Mouse (Mus musculus) embryonic facial prominence, embryonic 11.5 days (tissue): ENCODE measurements at regions not wholly inside any gene's neighbourhood (a gene's known extent, or its start where the extent isn't known, plus 50 kb on each side); places are given as distances from the start of the nearest gene placed in this dataset.

ENCODE experiments used
- ATAC-seq: fragments of 200-750 bp; cut with Nextera tagmentation; replicated peaks from 2 replicates; pipeline ENCODE4 v1.8.0; 2017; ENCODE audit warnings: low read depth; ENCODE audit not compliant: insufficient number of reproducible peaks, low FRiP score, low TSS enrichment
- DNase-seq: peaks from one replicate; pipeline ENCODE4 v3.0.0-alpha.2; 2015; ENCODE audit warnings: low spot score
- H3K27ac ChIP-seq: fragments of 300-500 bp; sonication (generic); replicated peaks from 2 replicates; pipeline ENCODE4 v1.5.1; 2014; ENCODE audit warnings: mild to moderate bottlenecking, low read depth, low read length, control low read depth
- H3K27me3 ChIP-seq: fragments of 300-500 bp; sonication (generic); 2 replicates; pipeline ENCODE4 v1.6.1; 2014; ENCODE audit warnings: mild to moderate bottlenecking, low read length, moderate library complexity, mixed read lengths; ENCODE audit not compliant: control insufficient read depth, insufficient read depth
- H3K36me3 ChIP-seq: fragments of 300-500 bp; sonication (generic); replicated peaks from 2 replicates; pipeline ENCODE4 v1.6.1; 2014; ENCODE audit warnings: low read depth, mild to moderate bottlenecking, low read length, moderate library complexity, mixed read lengths; ENCODE audit not compliant: control insufficient read depth, insufficient read depth
- H3K4me1 ChIP-seq: fragments of 300-500 bp; sonication (generic); 2 replicates; pipeline ENCODE4 v1.6.1; 2014; ENCODE audit warnings: low read length, mixed read lengths; ENCODE audit not compliant: control insufficient read depth, insufficient read depth
- H3K4me2 ChIP-seq: fragments of 300-500 bp; sonication (generic); 2 replicates; pipeline ENCODE4 v1.6.1; 2014; ENCODE audit warnings: low read depth, mild to moderate bottlenecking, control low read depth, low read length, moderate library complexity
- H3K4me3 ChIP-seq: fragments of 300-500 bp; sonication (generic); 2 replicates; pipeline ENCODE4 v1.5.1; 2014; ENCODE audit warnings: low read depth, low read length, control low read depth
- H3K9ac ChIP-seq: fragments of 300-500 bp; sonication (generic); replicated peaks from 2 replicates; pipeline ENCODE4 v1.6.1; 2014; ENCODE audit warnings: mild to moderate bottlenecking, control low read depth, low read length
- H3K9me3 ChIP-seq: fragments of 300-500 bp; sonication (generic); replicated peaks from 2 replicates; pipeline ENCODE4 v1.6.1; 2016; ENCODE audit warnings: mild to moderate bottlenecking, low read length, inconsistent platforms, mixed read lengths; ENCODE audit not compliant: control insufficient read depth
- WGBS: fragments of 180-500 bp; shearing (Covaris S2); extraction: QIAGEN DNeasy Blood & Tissue Kit; methylation state at CpG from one replicate; pipeline ENCODE4 v1.1.7; 2014; 5-methylcytosine and 5-hydroxymethylcytosine counted together

DNA sequence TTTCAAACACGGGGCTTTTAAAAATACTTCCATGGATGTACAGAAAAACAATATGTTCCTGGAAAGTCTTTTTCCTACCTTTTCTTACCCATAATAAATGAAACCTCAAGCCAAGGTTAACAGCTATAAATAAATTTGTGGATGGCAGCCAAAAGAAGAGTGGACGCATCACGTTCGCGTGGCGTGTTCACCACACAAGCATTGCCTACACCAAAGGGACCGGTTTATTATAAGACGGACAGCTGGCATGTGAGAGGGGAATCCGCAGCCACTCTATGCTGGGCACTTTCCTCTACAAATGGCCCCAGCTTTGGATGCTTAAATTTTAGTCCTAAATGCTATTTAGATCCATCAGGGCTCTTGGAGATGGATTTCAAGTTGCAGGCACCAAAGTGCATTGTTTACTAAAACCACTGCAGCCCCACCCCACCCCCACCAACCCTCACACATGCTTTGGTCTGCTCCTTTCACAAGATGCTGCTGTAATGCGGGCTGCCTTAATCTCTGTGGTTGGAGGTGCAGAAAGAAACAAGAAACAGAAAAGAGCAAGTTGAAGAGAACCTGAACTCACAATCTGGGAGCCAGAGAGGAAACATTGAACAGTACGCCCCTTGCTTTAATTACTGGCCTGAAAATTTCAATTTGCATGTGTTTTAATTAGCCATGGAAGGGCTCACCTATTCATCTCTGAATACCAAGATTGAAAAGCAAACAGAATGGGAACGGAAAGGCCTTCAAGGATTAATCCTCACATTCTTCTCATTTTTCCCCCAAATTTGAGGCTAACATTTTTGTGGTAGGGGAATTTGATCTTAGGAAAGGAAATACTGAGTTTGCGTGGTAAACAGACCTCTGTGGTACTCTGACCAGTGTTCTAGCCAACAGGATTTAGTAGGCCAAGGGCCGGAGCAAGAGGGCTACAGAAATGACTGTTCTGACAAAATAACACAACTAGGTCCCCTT is 78.7 kb upstream of the Gnao1 start:
- no peak for ATAC-seq
- peak; percentile 3 for DNase-seq
- Histone ChIP-seq H3K4me3 (no peak overlapping the region), H3K36me3 (no peaks in the 10 kb centered on the region), H3K4me1 (no peaks in the 10 kb centered on the region), H3K4me2 (no peak overlapping the region), H3K9me3 (no peaks in the 10 kb centered on the region), H3K27me3 (no peaks in the 10 kb centered on the region), H3K9ac (no peak overlapping the region), H3K27ac (no peak overlapping the region)
- WGBS = 73% methylated on average over 14 of the region's 14 CpGs

DNA sequence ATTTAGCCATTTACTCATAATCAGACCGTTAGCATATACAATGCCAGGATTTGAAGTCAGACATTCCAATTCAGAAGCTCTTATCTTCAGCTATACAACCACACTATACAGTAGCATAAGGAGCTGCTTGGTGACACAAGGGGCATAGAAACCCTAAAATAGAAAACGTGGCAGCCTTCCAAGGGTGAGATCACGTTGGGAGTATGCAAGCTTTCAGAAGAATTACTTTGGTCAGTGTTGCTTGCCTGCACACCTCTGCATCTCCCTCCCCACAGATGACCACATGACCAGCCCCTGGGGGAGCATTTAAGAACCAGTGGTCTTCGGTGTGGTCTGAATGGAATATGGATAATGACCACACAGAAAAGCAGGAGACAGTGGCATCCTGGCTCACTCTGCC is 74.9 kb upstream of the Gnao1 start:
- no peak for ATAC-seq
- Histone ChIP-seq H3K4me2 (no peak overlapping the region), H3K36me3 (no peaks in the 10 kb centered on the region), H3K4me1 (no peaks in the 10 kb centered on the region), H3K27me3 (no peaks in the 10 kb centered on the region), H3K9me3 (no peaks in the 10 kb centered on the region), H3K27ac (no peak overlapping the region), H3K9ac (no peak overlapping the region), H3K4me3 (no peak overlapping the region)
- no peak for DNase-seq
- 81% methylated on average over 4 of the region's 4 CpGs for WGBS

DNA sequence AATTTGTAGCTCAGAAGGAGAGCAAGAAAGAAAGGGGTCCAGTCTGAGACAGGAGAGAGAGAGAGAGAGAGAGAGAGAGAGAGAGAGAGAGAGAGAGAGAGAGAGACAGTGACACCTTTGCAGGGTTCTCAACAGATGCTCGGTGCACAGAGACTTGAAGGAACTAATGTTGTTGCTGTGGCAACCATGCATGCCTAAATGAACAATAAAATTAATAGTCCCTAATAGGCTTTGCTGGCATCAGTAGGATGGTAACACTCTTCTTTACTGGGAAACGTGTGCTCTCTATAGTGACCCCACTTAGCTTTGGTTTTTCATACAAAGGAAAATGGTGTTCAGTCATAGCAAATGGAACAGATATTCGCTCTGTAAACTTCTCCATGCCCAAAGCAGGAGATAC is 69.5 kb upstream of the Gnao1 start:
- ATAC-seq = no peak

DNA sequence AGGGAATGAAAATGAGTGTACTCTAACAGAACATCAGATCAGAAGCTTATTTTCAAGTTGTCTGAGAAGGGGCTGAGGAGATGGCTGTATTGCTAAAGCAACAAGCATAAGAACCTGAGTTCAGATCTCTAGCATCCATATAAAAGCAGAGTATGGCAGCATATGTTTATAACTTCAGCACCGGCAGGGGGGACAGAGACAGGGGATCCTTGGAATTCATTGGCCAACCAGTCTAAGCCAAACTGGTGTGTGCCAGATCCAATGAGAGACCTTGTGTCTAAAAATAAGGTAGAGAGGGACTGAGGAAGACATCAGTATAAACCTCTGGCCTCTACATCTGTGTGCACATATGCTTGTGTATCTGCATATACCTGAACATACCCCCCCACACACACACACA is 61.0 kb upstream of the Gnao1 start:
- 52% methylated on average over 1 of the region's 1 CpGs for WGBS
- H3K27me3 ChIP-seq = no peaks in the 10 kb centered on the region
- H3K4me1 ChIP-seq = no peaks in the 10 kb centered on the region
- H3K4me3 ChIP-seq = no peak overlapping the region
- H3K9me3 ChIP-seq = no peaks in the 10 kb centered on the region
- H3K4me2 ChIP-seq = no peak overlapping the region
- no peaks in the 10 kb centered on the region for H3K36me3 ChIP-seq
- ATAC-seq = no peak
- H3K27ac ChIP-seq = no peak overlapping the region
- no peak overlapping the region for H3K9ac ChIP-seq
- peak; percentile 59 for DNase-seq

More for the DNA sequence above, 69.5 kb upstream of the Gnao1 start:
- no peaks in the 10 kb centered on the region for H3K36me3 ChIP-seq
- no peak overlapping the region for H3K27ac ChIP-seq
- no peak overlapping the region for H3K4me2 ChIP-seq
- 81% methylated on average over 3 of the region's 3 CpGs for WGBS
- no peak overlapping the region for H3K4me3 ChIP-seq
- H3K4me1 ChIP-seq = no peaks in the 10 kb centered on the region
- no peaks in the 10 kb centered on the region for H3K9me3 ChIP-seq
- no peak for DNase-seq
- H3K9ac ChIP-seq = no peak overlapping the region
- H3K27me3 ChIP-seq = no peaks in the 10 kb centered on the region

DNA sequence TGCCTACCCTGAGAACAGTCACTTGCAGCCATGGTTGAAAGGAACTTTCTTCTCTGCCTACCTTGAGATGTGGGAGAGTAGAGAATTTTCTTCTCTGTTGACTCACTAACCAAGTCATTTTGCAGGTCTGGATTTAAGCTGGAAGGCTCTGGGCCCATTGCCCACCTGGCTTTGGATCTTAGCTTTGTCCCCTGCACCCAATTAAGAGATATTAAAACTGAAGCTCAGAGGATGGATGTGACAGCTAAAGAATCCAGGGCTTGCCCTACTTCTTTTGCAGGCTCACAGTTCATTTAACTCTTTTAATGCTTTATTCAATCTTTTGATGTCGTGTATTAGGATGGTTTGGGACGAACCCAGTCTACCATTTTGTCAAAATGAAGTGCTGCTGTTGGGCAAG is 58.8 kb upstream of the Gnao1 start:
- Histone ChIP-seq H3K4me3 (no peak overlapping the region), H3K36me3 (no peaks in the 10 kb centered on the region), H3K4me1 (no peaks in the 10 kb centered on the region), H3K27ac (no peak overlapping the region), H3K9me3 (no peaks in the 10 kb centered on the region), H3K4me2 (no peak overlapping the region), H3K9ac (no peak overlapping the region), H3K27me3 (no peaks in the 10 kb centered on the region)
- 65% methylated on average over 2 of the region's 2 CpGs for WGBS
- DNase-seq (no peak), ATAC-seq (no peak)

DNA sequence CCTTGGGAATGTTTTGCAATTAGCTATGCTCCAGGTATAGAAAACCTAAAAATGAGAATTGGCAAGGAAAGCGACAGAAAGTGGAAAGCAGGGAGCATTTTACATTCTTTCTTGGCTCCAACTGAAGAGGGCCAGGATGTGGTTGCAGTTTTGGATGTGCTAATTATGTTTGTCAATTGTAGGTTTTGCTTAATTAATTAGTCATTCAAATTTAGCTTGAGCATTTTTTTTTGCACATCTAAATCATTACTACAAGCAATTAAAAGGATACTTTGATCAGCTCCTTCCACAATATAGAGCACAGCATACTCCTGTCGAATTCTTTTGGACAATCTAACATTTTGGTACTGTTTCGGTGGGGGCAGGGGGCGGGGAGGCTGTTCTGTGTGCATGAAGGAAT is 53.8 kb upstream of the Gnao1 start:
- no peaks in the 10 kb centered on the region for H3K9me3 ChIP-seq
- ATAC-seq (no peak), DNase-seq (no peak)
- no peaks in the 10 kb centered on the region for H3K4me1 ChIP-seq
- no peaks in the 10 kb centered on the region for H3K27me3 ChIP-seq
- H3K4me2 ChIP-seq = no peak overlapping the region
- H3K36me3 ChIP-seq = no peaks in the 10 kb centered on the region
- no peak overlapping the region for H3K27ac ChIP-seq
- 87% methylated on average over 4 of the region's 4 CpGs for WGBS
- H3K4me3 ChIP-seq = no peak overlapping the region
- H3K9ac ChIP-seq = no peak overlapping the region
